Mouse (Mus musculus) CH12.LX (cell line): ENCODE measurements around the gene Cdkn2a. TPM values are rescaled to one million over a fixed set of nuclear protein-coding genes. Genes with fewer than 3 reads are reported as not detected.

Experiments used
- DNase-seq: peaks from one replicate; pipeline ENCODE4 v3.0.0-alpha.2; 2013; ENCODE audit errors: extremely low read depth
- H3K27ac ChIP-seq: 2 replicates; pipeline ENCODE4 v1.5.1; 2012; ENCODE audit warnings: low read depth, mild to moderate bottlenecking, control low read depth, moderate library complexity; ENCODE audit not compliant: insufficient read depth
- H3K27me3 ChIP-seq: replicated peaks from 2 replicates; pipeline ENCODE3; 2012; ENCODE audit warnings: inconsistent platforms
- H3K36me3 ChIP-seq, 2 experiments: replicated peaks in 1 of 2; 2 replicates each; pipeline versions ENCODE3 to v1.6.1; 2012; ENCODE audit warnings: inconsistent platforms in 1 of 2, low read length in 1 of 2, mild to moderate bottlenecking in 1 of 2, mixed read lengths in 1 of 2, moderate library complexity in 1 of 2; ENCODE audit not compliant: control insufficient read depth in 1 of 2, insufficient read depth in 1 of 2
- H3K4me1 ChIP-seq, 2 experiments: 2 replicates each; pipeline ENCODE4 v1.6.1; 2012; ENCODE audit warnings: inconsistent platforms in 1 of 2, moderate library complexity in 1 of 2; ENCODE audit not compliant: insufficient read depth in 2 of 2, control insufficient read depth in 1 of 2
- H3K4me2 ChIP-seq: 2 replicates; pipeline ENCODE4 v1.6.1; 2012; ENCODE audit warnings: low read depth, mild to moderate bottlenecking, control low read depth; ENCODE audit not compliant: poor library complexity, insufficient read depth, severe bottlenecking
- H3K4me3 ChIP-seq, 3 experiments: fragments of 150-350 bp in 1 of 3; sonication (generic) in 1 of 3; replicated peaks in 1 of 3; 2 replicates each; pipeline versions ENCODE3 to v1.5.1; 2011 to 2012; ENCODE audit warnings: low read depth in 2 of 3, low read length in 2 of 3, mild to moderate bottlenecking in 2 of 3, moderate library complexity in 2 of 3, control low read depth in 1 of 3, improper control_type of control experiment in 1 of 3, inconsistent platforms in 1 of 3, mixed read lengths in 1 of 3; ENCODE audit not compliant: poor library complexity in 1 of 3
- H3K79me2 ChIP-seq: replicated peaks from 2 replicates; pipeline ENCODE4 v1.6.1; 2012; ENCODE audit warnings: mild to moderate bottlenecking, moderate library complexity; ENCODE audit not compliant: control insufficient read depth, poor library complexity, insufficient read depth, severe bottlenecking; ENCODE audit errors: extremely low read depth
- H3K9ac ChIP-seq: 2 replicates; pipeline ENCODE4 v1.6.1; 2012; ENCODE audit warnings: low read depth, mild to moderate bottlenecking, control low read depth, moderate library complexity; ENCODE audit not compliant: insufficient read depth
- H3K9me3 ChIP-seq: replicated peaks from 2 replicates; pipeline ENCODE3; 2012; ENCODE audit warnings: low read length, inconsistent platforms, mixed read lengths
- BHLHE40 ChIP-seq: IDR thresholded peaks from 2 replicates; pipeline ENCODE4 v1.6.1; 2011; ENCODE audit warnings: mild to moderate bottlenecking, low read depth, low read length, improper control_type of control experiment
- CHD1 ChIP-seq: IDR thresholded peaks from 2 replicates; pipeline ENCODE4 v1.6.1; 2012; ENCODE audit warnings: low read depth, low read length, improper control_type of control experiment, inconsistent platforms
- CTCF ChIP-seq, 2 experiments: IDR thresholded peaks in 1 of 2; conservative IDR thresholded peaks in 1 of 2; 2 replicates each; pipeline ENCODE4 v1.5.1; 2011 to 2012; ENCODE audit warnings: low read depth in 2 of 2, low read length in 2 of 2, improper control_type of control experiment in 1 of 2, inconsistent platforms in 1 of 2, mild to moderate bottlenecking in 1 of 2, moderate library complexity in 1 of 2
- ELF1 ChIP-seq: IDR thresholded peaks from 2 replicates; pipeline ENCODE4 v1.6.1; 2014; ENCODE audit warnings: low read depth, mild to moderate bottlenecking, inconsistent platforms, low read length, improper control_type of control experiment
- GABPA ChIP-seq: IDR thresholded peaks from 2 replicates; pipeline ENCODE4 v1.6.1; 2012; ENCODE audit warnings: low read depth, low read length, improper control_type of control experiment, inconsistent platforms; ENCODE audit not compliant: insufficient replicate concordance
- JUND ChIP-seq: conservative IDR thresholded peaks from 2 replicates; pipeline ENCODE4 v1.6.1; 2011; ENCODE audit warnings: low read depth, low read length, improper control_type of control experiment
- KAT2A ChIP-seq: IDR thresholded peaks from 2 replicates; pipeline ENCODE4 v1.6.1; 2012; ENCODE audit warnings: low read length, improper control_type of control experiment, inconsistent platforms; ENCODE audit not compliant: insufficient replicate concordance
- MEF2A ChIP-seq: IDR thresholded peaks from 2 replicates; pipeline ENCODE4 v1.6.1; 2014; ENCODE audit warnings: low read depth, mild to moderate bottlenecking, inconsistent platforms, low read length, improper control_type of control experiment, borderline replicate concordance
- MYC ChIP-seq: IDR thresholded peaks from 2 replicates; pipeline ENCODE4 v1.6.1; 2011; ENCODE audit warnings: low read depth, mild to moderate bottlenecking, improper control_type of control experiment, low read length
- PAX5 ChIP-seq: IDR thresholded peaks from 2 replicates; pipeline ENCODE4 v1.6.1; 2012; ENCODE audit warnings: low read length, inconsistent platforms, mixed read lengths
- SIN3A ChIP-seq: IDR thresholded peaks from 2 replicates; pipeline ENCODE4 v1.6.1; 2012; ENCODE audit warnings: low read length, improper control_type of control experiment, inconsistent platforms
- SMC3 ChIP-seq: IDR thresholded peaks from 2 replicates; pipeline ENCODE4 v1.6.1; 2011; ENCODE audit warnings: low read depth, low read length, improper control_type of control experiment
- USF2 ChIP-seq: conservative IDR thresholded peaks from 2 replicates; pipeline ENCODE4 v1.6.1; 2011; ENCODE audit warnings: low read depth, low read length, improper control_type of control experiment
- ZC3H11A ChIP-seq: IDR thresholded peaks from 2 replicates; pipeline ENCODE4 v1.6.1; 2012; ENCODE audit warnings: low read depth, mild to moderate bottlenecking, inconsistent platforms, low read length, improper control_type of control experiment
- ZKSCAN1 ChIP-seq: IDR thresholded peaks from 2 replicates; pipeline ENCODE4 v1.6.1; 2012; ENCODE audit warnings: low read depth, inconsistent platforms, low read length, improper control_type of control experiment, borderline replicate concordance
- ZNF384 ChIP-seq: IDR thresholded peaks from 2 replicates; pipeline ENCODE4 v1.6.1; 2012; ENCODE audit warnings: low read depth, low read length, improper control_type of control experiment, inconsistent platforms
- dilution Hi-C: fragments of 300-500 bp; cut with MboI; formaldehyde crosslinking; loops from 2 replicates; pipeline ENCODE4 v1.14.3; 2020; ENCODE audit warnings: low sequenced_read_pairs; ENCODE audit not compliant: extremely low pct_unique_long_range_greater_than_20kb, extremely low pct_ligation_motif_present
- in situ Hi-C: fragments of 300-500 bp; cut with MboI; formaldehyde crosslinking; loops from 3 replicates; pipeline ENCODE4 v1.14.3; 2019; ENCODE audit warnings: low sequenced_read_pairs, low pct_ligation_motif_present, low pct_unique_long_range_greater_than_20kb, mixed read lengths
- polyA plus RNA-seq: library from polyadenylated mRNA; unstranded; fragments of >175 nt; gene quantifications from 2 replicates; pipeline ENCODE4 v1.2.1, GENCODE M21; 2012; ENCODE audit warnings: low read depth; ENCODE audit not compliant: insufficient read length
- total RNA-seq, 2 experiments: library from RNA; depleted of rRNA; stranded (reverse); fragments of 300-350 nt in 1 of 2; fragments of >200 nt in 1 of 2; gene quantifications; 2 replicates each; pipeline ENCODE4 v1.2.3; 2012 to 2014

Cdkn2a gene
- total RNA-seq (2012; rRNA removed) (not detected in 2 replicates), total RNA-seq (2014; rRNA removed) (not detected in 2 replicates), polyA plus RNA-seq (not detected in 2 replicates)

GRCm38 (mm10) chr4:89294486-89295440, at the start of gene Cdkn2a:
Gene Cdkn2a (minus strand): TSS chr4:89294653.
- dilution Hi-C loops = no loop called here
- Histone ChIP-seq H3K36me3 (no peaks in the 10 kb centered on the region), H3K4me3 (no peak within 1 kb of the TSS), H3K4me1 (no peaks in the 10 kb centered on the region), H3K9ac (no peak within 1 kb of the TSS), H3K79me2 (no peaks in the 10 kb centered on the region), H3K27ac (no peak within 1 kb of the TSS), H3K9me3 (no peaks in the 10 kb centered on the region), H3K4me2 (no peak within 1 kb of the TSS), H3K27me3 (no peaks in the 10 kb centered on the region)
- in situ Hi-C loops = no loop called here
- TF ChIP-seq JUND (no peak), ZKSCAN1 (no peak), MEF2A (no peak), PAX5 (no peak), KAT2A (no peak), GABPA (no peak), ELF1 (no peak), BHLHE40 (no peak), SMC3 (no peak), ZNF384 (no peak)
- DNase-seq = no peak

GRCm38 (mm10) chr4:89313461-89313860, 19.0 kb upstream of the Cdkn2a start:
- Histone ChIP-seq H3K9me3 (no peaks in the 10 kb centered on the region), H3K27me3 (no peaks in the 10 kb centered on the region), H3K4me2 (no peak overlapping the region), H3K79me2 (no peaks in the 10 kb centered on the region), H3K36me3 (no peaks in the 10 kb centered on the region), H3K4me1 (no peaks in the 10 kb centered on the region), H3K4me3 (no peak overlapping the region), H3K27ac (no peak overlapping the region)
- dilution Hi-C loops = no loop called here
- in situ Hi-C loops = no loop called here
- DNase-seq = no peak
- TF ChIP-seq ZC3H11A (no peak), USF2 (no peak), CHD1 (no peak), SIN3A (no peak), MYC (no peak), CTCF (conservative IDR thresholded peaks at IDR 0.05 in 1 of 2, IDR thresholded peaks at IDR 0.05 in 1 of 2; ENCODE audit: low read depth in 2 of 2, low read length in 2 of 2) (no peak), ZKSCAN1 (no peak)
- TF ChIP-seq, all 38 proteins: peak for 0
- H3K9ac ChIP-seq = no peak overlapping the region
